Mouse (Mus musculus) MN1 (cell line): ENCODE results near the gene Ndufa4.
"Not testable (repeated sequence)": the region's sequence is repeated elsewhere in the genome, so short reads cannot be mapped to it uniquely, and the experiment has no call there.

ENCODE experiments used
- DNase-seq: peaks from one replicate; pipeline ENCODE4 v3.0.0-alpha.2; 2016; ENCODE audit warnings: low spot score

Gene Ndufa4

DNA sequence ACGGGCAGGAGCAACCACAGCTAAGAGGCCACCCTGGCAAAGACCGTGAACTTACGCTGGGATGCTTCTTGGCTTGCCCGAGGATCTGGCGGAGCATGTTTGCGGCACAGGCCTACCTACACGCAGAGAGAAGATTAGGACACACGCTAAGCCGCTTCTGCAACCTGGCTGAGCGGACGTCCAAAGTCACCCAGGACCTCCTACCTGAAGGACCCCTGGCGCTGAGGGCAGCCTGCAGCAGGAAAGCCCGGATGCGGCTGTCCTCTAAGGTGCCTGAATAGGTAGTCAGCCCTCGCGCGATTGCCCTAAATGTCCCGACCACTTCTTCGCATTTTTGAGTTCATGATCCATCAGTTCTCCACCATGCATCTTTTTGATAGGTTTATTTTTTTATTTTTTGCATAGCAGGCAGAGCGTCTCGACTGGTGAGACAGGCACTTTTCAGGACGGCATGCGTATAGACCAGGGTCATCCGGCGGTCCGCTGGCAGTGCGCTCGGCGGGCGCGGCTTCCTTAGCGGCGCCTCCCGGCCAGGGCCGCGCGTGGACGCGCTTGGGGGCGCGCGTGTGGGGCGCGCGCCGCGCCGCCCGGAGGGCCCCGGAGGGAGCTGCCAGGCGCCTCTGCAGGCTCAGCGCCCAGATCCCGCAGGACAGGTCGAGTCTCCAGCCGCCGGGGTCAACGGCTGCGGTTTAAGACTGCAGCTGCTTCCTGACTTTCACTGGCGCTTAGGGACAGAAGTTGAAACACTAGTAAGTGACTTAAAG lies at the start of gene Ndufa4, which contains the start of gene Phf14:
Gene Ndufa4, minus strand, starts transcription at position 229 of the 764 bp plus-strand sequence.
Gene Phf14, plus strand, starts transcription at position 541 of the 764 bp plus-strand sequence.
- DNase-seq, result peak; percentile 93

DNA sequence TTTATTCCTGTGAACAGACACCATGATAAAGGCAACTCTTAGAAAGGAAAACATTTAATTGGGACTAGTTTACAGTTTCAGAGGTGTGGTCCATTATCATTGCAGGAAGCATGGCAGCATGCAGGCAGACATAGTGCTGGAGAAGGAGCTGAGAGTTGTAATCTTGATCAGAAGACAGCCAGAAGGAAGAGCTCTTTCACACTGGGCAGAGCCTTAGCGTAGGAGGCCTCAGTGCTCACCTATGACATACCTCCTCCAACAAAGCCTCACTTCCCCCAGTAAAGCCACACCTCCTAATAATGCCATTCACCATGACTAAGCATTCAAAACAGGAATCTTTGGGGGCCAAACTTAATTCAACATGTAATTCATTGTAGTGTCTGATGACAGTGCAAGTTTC lies 40.8 kb upstream of the Ndufa4 start:
- DNase-seq, result no peak

DNA sequence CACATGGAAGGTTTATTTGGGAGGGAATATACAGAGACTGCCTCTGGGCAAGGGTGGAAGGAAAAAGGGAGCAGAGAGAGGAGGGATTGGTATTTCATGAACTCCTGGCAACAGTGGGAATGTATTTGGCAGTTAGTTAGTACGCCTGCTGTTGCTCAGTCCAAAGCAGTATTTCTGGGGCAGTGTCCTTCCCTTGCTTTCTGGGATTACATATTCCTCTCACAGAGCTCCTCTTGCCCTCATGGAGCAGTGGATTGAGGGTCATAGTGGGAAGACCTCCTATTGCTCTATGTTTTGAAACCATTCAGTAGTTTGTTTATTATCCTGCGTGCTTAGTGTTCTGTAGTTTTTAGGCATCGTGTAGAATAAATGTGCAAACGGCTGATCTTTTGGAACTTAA lies 34.8 kb upstream of the Ndufa4 start:
- DNase-seq, result no peak

DNA sequence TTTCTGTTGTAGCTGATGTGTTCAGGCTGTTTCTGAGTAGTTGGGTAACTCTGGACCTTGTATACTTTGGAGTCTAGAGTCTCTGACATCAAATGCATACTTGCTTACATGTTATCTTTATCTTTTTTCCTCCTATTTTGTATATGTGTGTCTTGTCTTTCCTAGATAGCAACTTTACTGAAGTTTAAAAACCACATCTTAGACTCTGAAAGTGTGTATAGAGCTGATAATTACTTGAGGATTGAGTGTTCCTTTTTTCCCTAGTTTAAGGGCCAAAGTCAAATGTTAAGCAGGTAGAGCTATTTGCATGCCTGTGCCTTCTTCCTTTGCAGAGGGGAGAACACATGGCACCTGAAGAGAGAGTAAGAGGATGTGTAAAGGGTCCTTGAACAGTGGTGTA lies 33.6 kb upstream of the Ndufa4 start:
- no peak for DNase-seq

DNA sequence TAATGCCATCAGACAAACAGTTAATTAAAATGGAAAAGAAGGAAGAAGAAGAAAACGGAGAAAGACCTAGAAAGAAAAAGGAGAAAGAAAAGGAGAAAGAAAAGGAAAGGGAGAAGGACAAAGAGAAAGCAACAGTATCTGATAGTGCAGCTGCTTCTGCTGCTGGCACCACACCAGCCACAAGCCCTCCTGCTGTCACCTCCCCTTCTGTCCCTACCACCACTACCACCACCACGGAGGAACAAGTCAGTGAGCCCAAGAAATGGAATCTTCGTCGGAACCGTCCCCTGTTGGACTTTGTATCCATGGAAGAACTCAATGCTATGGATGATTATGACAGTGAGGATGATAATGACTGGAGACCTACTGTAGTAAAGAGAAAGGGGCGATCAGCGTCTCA lies 26.1 kb upstream of the Ndufa4 start:
- no peak for DNase-seq

DNA sequence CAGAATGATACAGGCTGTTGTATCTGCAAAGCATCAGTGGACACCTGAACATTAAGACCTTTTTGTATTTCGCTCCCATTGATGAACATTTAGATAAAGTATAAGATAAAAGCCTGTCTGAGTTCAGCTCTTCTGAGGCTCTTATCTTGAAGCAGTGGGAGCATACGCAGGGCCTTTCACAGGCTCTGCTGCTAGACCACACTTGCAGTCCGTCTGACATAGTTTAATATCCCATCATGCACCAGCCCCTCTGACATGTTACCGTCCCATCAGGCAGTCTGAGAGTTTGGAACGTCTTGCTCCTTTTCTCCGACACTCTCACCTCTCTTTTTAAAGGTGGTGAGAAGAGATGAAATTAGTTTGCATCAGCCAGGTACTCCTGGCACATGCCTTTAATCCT lies 20.2 kb upstream of the Ndufa4 start:
- no peak for DNase-seq

DNA sequence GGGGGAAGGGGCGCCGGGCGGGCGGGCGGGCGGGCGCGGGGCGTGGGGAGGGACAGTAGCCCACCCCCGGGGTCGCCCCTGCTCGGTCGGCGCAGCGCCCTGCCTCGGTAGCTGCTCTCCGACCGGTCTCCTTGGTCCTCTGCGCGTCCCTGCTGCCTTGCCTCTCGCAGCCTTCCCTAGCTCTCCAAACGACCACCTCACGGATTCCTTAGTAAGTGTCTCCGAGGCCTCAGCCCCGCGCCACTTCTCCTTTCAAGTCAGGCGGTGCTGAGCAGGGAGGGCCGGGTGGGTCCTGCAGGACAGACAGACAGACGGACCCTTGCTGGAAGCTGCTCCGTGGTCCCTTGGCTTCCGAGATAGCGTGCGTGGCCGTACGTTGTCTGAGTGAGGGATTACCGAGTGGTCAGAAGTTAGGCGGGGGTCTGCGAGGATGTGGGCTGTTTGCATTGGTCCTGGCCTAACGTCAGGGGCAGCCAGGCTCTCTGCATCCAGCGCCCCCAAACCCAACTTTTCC lies 18.8 kb upstream of the Ndufa4 start:
- peak; percentile 41 for DNase-seq

DNA sequence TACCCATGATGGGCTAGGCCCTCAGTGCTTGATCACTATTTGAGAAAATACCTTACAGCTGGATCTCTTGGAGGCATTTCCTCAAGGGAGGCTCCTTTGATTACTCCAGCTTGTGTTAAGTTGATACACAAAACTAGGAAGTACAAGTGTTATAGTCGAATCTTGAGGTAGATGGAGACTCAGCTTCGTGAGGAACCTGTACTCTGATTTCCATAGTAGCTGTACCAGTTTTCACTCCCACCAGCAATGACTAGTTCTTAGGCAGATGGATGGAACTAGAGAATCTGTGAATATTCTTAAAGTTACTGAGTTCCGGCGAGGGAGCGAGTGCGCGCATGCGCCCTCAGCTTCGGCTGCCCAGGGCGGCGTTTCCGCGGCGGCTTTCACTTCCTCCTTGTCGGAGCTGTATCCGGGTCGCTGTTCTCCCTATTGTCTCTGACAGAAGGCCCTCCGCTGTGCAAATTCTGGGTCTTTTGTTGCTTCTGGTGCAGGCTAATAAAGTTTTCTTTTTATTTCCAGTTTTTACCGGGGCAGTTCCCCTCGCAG lies 18.3 kb upstream of the Ndufa4 start:
- DNase-seq, result peak; percentile 90

DNA sequence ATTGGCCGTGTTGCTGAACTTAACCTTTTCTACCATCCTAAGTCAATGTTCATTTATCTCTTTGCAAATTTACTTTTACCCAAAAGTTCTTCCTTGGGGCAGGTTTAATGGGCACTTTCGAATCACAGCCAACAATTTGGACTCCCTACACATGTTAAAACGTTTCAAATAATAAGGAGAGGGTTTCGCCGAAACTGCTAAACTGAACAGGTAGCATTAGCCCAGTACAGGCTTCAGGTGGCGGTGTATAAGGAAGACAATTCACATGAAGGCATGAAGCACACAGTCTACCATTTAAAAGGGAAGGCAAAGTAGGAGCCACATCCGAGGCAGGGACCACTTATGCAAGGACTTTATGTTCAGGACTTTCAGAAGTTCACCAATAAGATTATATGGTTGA lies 873 bp upstream of the Ndufa4 start:
- no peak for DNase-seq

DNA sequence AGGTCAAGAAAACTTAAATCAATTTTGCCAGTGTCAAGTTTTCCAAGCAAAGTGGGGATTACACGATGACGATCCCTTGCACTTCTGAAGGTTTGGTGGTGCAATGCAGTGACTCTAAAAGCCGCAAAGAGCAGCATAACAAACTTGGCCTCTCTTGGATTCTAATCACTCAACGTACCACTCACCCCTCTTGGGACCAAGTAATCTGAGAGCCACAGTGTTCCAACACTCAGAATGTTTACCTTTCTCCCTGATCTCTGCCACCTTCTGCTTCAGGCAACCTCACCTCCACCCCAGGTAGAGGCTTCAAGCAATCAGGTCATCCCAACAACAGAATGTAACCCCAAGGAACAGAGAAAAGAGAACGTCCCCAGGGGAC lies 418 bp downstream of the Ndufa4 start:
- DNase-seq, result peak; percentile 35

DNA sequence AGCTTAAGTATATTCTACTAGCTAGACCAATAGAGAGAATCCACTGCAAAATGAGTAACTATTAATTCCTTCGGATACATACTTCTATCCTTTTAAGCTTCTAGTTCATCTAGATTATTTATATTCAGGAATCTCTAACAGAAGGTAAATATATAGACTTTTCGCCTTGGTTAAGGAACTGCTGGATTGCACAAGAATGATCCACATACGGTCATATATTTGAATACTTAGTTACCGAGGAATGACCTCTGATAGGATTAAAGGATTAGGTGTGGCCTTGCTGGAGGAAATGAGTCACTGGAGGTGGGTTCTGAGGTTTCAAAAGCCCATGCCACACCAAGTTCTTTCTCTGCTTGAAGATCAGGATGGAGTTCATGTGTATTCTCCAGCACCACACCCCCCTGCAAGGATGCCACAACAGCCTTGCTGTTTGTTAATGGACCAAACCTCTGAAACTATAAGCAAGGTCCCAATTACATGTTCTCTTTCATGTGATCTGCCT lies 6.4 kb downstream of the Ndufa4 start:
- DNase-seq, result no peak

DNA sequence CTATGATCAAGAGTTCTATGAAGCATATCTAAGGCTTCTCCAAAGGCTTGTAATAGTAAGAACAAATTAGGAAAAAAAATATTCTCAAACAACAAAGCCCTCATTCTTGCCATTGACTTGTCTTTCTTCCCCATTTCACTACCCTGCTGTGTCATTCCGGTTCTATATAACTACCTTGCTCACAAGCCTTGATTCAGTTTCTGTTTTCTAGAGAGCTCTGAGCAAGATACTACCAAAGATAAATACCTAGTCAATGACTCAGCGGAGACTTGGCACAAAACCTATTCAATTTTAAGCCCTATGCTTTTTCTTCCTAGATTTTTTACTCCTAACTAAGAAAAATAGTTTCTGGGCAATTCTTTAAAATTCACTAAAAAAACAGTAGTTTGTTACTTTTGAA lies 31.9 kb downstream of the Ndufa4 start:
- DNase-seq, result not testable (repeated sequence)
